Mouse (Mus musculus) midbrain, embryonic 11.5 days (tissue): ENCODE measurements around the gene Ptx3. TPM values are rescaled to one million over a fixed set of nuclear protein-coding genes. Genes with fewer than 3 reads are reported as not detected.
"Not testable (repeated sequence)": the region's sequence is repeated elsewhere in the genome, so short reads cannot be mapped to it uniquely, and the experiment has no call there.

ENCODE experiments used
- ATAC-seq: fragments of 200-750 bp; cut with Nextera tagmentation; 2 replicates; pipeline ENCODE4 v1.8.0; 2017; ENCODE audit warnings: moderate TSS enrichment, moderate library complexity; ENCODE audit not compliant: low FRiP score
- DNase-seq: peaks from one replicate; pipeline ENCODE4 v3.0.0; 2015; ENCODE audit warnings: low spot score; ENCODE audit errors: missing footprints
- H3K27ac ChIP-seq: fragments of 300-500 bp; sonication (generic); 2 replicates; pipeline ENCODE4 v1.5.1; 2014; ENCODE audit warnings: low read depth, low read length
- H3K27me3 ChIP-seq: fragments of 300-500 bp; sonication (generic); 2 replicates; pipeline ENCODE4 v1.6.1; 2014; ENCODE audit warnings: mild to moderate bottlenecking, low read length, moderate library complexity, mixed read lengths; ENCODE audit not compliant: control insufficient read depth, insufficient read depth
- H3K36me3 ChIP-seq: fragments of 300-500 bp; sonication (generic); 2 replicates; pipeline ENCODE4 v1.6.1; 2014; ENCODE audit warnings: mild to moderate bottlenecking, low read length, moderate library complexity, mixed read lengths; ENCODE audit not compliant: control insufficient read depth, insufficient read depth
- H3K4me1 ChIP-seq: fragments of 300-500 bp; sonication (generic); 2 replicates; pipeline ENCODE4 v1.6.1; 2014; ENCODE audit warnings: low read length; ENCODE audit not compliant: control insufficient read depth, insufficient read depth
- H3K4me2 ChIP-seq: fragments of 300-500 bp; sonication (generic); 2 replicates; pipeline ENCODE4 v1.6.1; 2014; ENCODE audit warnings: mild to moderate bottlenecking, moderate library complexity
- H3K4me3 ChIP-seq: fragments of 300-500 bp; sonication (generic); 2 replicates; pipeline ENCODE4 v1.5.1; 2014; ENCODE audit warnings: low read depth, low read length
- H3K9ac ChIP-seq: fragments of 300-500 bp; sonication (generic); 2 replicates; pipeline ENCODE4 v1.6.1; 2014; ENCODE audit warnings: low read length
- H3K9me3 ChIP-seq: fragments of 300-500 bp; sonication (generic); 2 replicates; pipeline ENCODE4 v1.6.1; 2016; ENCODE audit warnings: low read length; ENCODE audit not compliant: control insufficient read depth
- WGBS: fragments of 180-500 bp; shearing (Covaris S2); extraction: QIAGEN DNeasy Blood & Tissue Kit; methylation state at CpG from one replicate; pipeline ENCODE4 v1.1.7; 2014; 5-methylcytosine and 5-hydroxymethylcytosine counted together
- polyA plus RNA-seq: library from polyadenylated mRNA; unstranded; fragments of >200 nt; fragmentation: Nextera tagmentation; extraction: Ambion mirVana; gene quantifications from 2 replicates; pipeline ENCODE4 v1.2.1, GENCODE M21; 2014

Gene Ptx3
- polyA plus RNA-seq, 1 experiment from 2014 or later = 31.5 TPM

GRCm38 (mm10) chr3:66221243-66221611, 1.5 kb downstream of the Ptx3 start:
- Histone ChIP-seq H3K4me3 (peak overlapping the region; percentile 46), H3K9ac (peak overlapping the region; percentile 76), H3K36me3 (no peaks in the 10 kb centered on the region), H3K9me3 (no peaks in the 10 kb centered on the region), H3K4me1 (peaks cover 4% of the 10 kb centered on the region; the same call in 1 of the 2 replicates), H3K27me3 (no peaks in the 10 kb centered on the region; the same call in 1 of the 2 replicates), H3K4me2 (peak overlapping the region; percentile 80), H3K27ac (no peak overlapping the region)
- WGBS = 1% methylated on average over 11 of the region's 11 CpGs
- no peak for DNase-seq
- peak; percentile 54 for ATAC-seq

- H3K9me3 ChIP-seq = no peaks in the 10 kb centered on the region
- WGBS = 84% methylated on average over 15 of the region's 15 CpGs
- no peak overlapping the region for H3K27ac ChIP-seq
- H3K4me3 ChIP-seq = no peak overlapping the region
- no peaks in the 10 kb centered on the region for H3K36me3 ChIP-seq
- no peak for DNase-seq
- no peaks in the 10 kb centered on the region; the same call in 1 of the 2 replicates for H3K27me3 ChIP-seq
- 0 out of 2 replicates have a peak, but pooled peaks cover 2% of the 10 kb centered on the region for H3K4me1 ChIP-seq
- H3K4me2 ChIP-seq = no peak overlapping the region
- no peak for ATAC-seq
- H3K9ac ChIP-seq = no peak overlapping the region
Measured at GRCm38 (mm10) chr3:66224931-66225537, 5.3 kb downstream of the Ptx3 start.

- H3K4me1 ChIP-seq, H3K27ac ChIP-seq, ATAC-seq, H3K9ac ChIP-seq, H3K27me3 ChIP-seq, H3K9me3 ChIP-seq, H3K36me3 ChIP-seq, DNase-seq, H3K4me2 ChIP-seq, H3K4me3 ChIP-seq: not testable (repeated sequence)
- 51% methylated on average over 4 of the region's 4 CpGs for WGBS
Measured at GRCm38 (mm10) chr3:66236234-66236871, 16.6 kb downstream of the Ptx3 start.

GRCm38 (mm10) chr3:66240476-66240875, 20.8 kb downstream of the Ptx3 start:
- Histone ChIP-seq H3K27ac (no peak overlapping the region), H3K9ac (no peak overlapping the region), H3K4me2 (no peak overlapping the region), H3K4me3 (no peak overlapping the region), H3K4me1 (no peaks in the 10 kb centered on the region), H3K9me3 (no peaks in the 10 kb centered on the region), H3K36me3 (no peaks in the 10 kb centered on the region), H3K27me3 (no peaks in the 10 kb centered on the region)
- ATAC-seq (no peak), DNase-seq (no peak)

GRCm38 (mm10) chr3:66251842-66252241, 32.1 kb downstream of the Ptx3 start:
- H3K9me3 ChIP-seq = no peaks in the 10 kb centered on the region
- H3K4me3 ChIP-seq = no peak overlapping the region
- H3K36me3 ChIP-seq = no peaks in the 10 kb centered on the region
- H3K4me1 ChIP-seq = no peaks in the 10 kb centered on the region
- H3K9ac ChIP-seq = no peak overlapping the region
- no peaks in the 10 kb centered on the region for H3K27me3 ChIP-seq
- H3K4me2 ChIP-seq = no peak overlapping the region
- ATAC-seq = no peak
- DNase-seq = no peak
- 90% methylated on average over 7 of the region's 7 CpGs for WGBS
- H3K27ac ChIP-seq = no peak overlapping the region

- H3K9me3 ChIP-seq = no peaks in the 10 kb centered on the region
- WGBS = 89% methylated on average over 9 of the region's 9 CpGs
- H3K4me2 ChIP-seq = no peak overlapping the region
- H3K27ac ChIP-seq = no peak overlapping the region
- H3K4me3 ChIP-seq = no peak overlapping the region
- no peaks in the 10 kb centered on the region for H3K36me3 ChIP-seq
- no peaks in the 10 kb centered on the region for H3K27me3 ChIP-seq
- DNase-seq (no peak), ATAC-seq (no peak)
- no peak overlapping the region for H3K9ac ChIP-seq
- no peaks in the 10 kb centered on the region for H3K4me1 ChIP-seq
Measured at GRCm38 (mm10) chr3:66254504-66255105, 34.9 kb downstream of the Ptx3 start.

GRCm38 (mm10) chr3:66262319-66262718, 42.6 kb downstream of the Ptx3 start:
- Histone ChIP-seq H3K4me1 (no peaks in the 10 kb centered on the region), H3K9me3 (no peaks in the 10 kb centered on the region), H3K36me3 (no peaks in the 10 kb centered on the region), H3K27me3 (no peaks in the 10 kb centered on the region), H3K27ac (no peak overlapping the region), H3K9ac (no peak overlapping the region), H3K4me3 (no peak overlapping the region), H3K4me2 (no peak overlapping the region)
- ATAC-seq (no peak), DNase-seq (no peak)
- 40% methylated on average over 5 of the region's 5 CpGs for WGBS

GRCm38 (mm10) chr3:66263270-66263669, 43.6 kb downstream of the Ptx3 start:
- Histone ChIP-seq H3K4me3 (no peak overlapping the region), H3K27ac (no peak overlapping the region), H3K4me2 (no peak overlapping the region), H3K9me3 (no peaks in the 10 kb centered on the region), H3K27me3 (no peaks in the 10 kb centered on the region), H3K36me3 (no peaks in the 10 kb centered on the region), H3K4me1 (no peaks in the 10 kb centered on the region), H3K9ac (no peak overlapping the region)
- DNase-seq = no peak
- WGBS = 84% methylated on average over 4 of the region's 4 CpGs
- no peak for ATAC-seq
